Mouse (Mus musculus) hindbrain, embryonic 14.5 days (tissue): ENCODE measurements around the gene Atp10a. TPM values are rescaled to one million over a fixed set of nuclear protein-coding genes. Genes with fewer than 3 reads are reported as not detected.
A peak's percentile ranks its signal among the peaks of the same experiment; 100 is the strongest.
"Not testable (repeated sequence)": the region's sequence is repeated elsewhere in the genome, so short reads cannot be mapped to it uniquely, and the experiment has no call there.

Experiments
- ATAC-seq: fragments of 200-750 bp; cut with Nextera tagmentation; 2 replicates; pipeline ENCODE4 v1.8.0; 2017; ENCODE audit warnings: moderate number of reproducible peaks, mild to moderate bottlenecking, moderate TSS enrichment, moderate library complexity; ENCODE audit not compliant: low FRiP score
- DNase-seq: peaks from one replicate; pipeline ENCODE4 v3.0.0-alpha.2; 2015; ENCODE audit warnings: low spot score
- H3K27ac ChIP-seq: fragments of 300-500 bp; sonication (generic); 2 replicates; pipeline ENCODE4 v1.5.1; 2014; ENCODE audit warnings: mild to moderate bottlenecking, moderate library complexity
- H3K27me3 ChIP-seq: fragments of 300-500 bp; sonication (generic); 2 replicates; pipeline ENCODE4 v1.6.1; 2014; ENCODE audit warnings: mild to moderate bottlenecking, low read length, mixed read lengths; ENCODE audit not compliant: control insufficient read depth, insufficient read depth
- H3K36me3 ChIP-seq: fragments of 300-500 bp; sonication (generic); replicated peaks from 2 replicates; pipeline ENCODE4 v1.6.1; 2014; ENCODE audit not compliant: control insufficient read depth, insufficient read depth
- H3K4me1 ChIP-seq: fragments of 300-500 bp; sonication (generic); replicated peaks from 2 replicates; pipeline ENCODE4 v1.6.1; 2014; ENCODE audit warnings: antibody characterized with exemption, low read length, mixed read lengths; ENCODE audit not compliant: control insufficient read depth, insufficient read depth
- H3K4me2 ChIP-seq: fragments of 300-500 bp; sonication (generic); replicated peaks from 2 replicates; pipeline ENCODE4 v1.6.1; 2014; ENCODE audit warnings: mild to moderate bottlenecking, moderate library complexity
- H3K4me3 ChIP-seq: fragments of 300-500 bp; sonication (generic); replicated peaks from 2 replicates; pipeline ENCODE4 v1.5.1; 2014; ENCODE audit warnings: mild to moderate bottlenecking, low read length
- H3K9ac ChIP-seq: fragments of 300-500 bp; sonication (generic); 2 replicates; pipeline ENCODE4 v1.6.1; 2014
- H3K9me3 ChIP-seq: fragments of 300-500 bp; sonication (generic); 2 replicates; pipeline ENCODE4 v1.6.1; 2016; ENCODE audit warnings: low read length; ENCODE audit not compliant: control insufficient read depth
- WGBS: fragments of 180-500 bp; shearing (Covaris S2); extraction: QIAGEN DNeasy Blood & Tissue Kit; methylation state at CpG from one replicate; pipeline ENCODE4 v1.1.7; 2014; 5-methylcytosine and 5-hydroxymethylcytosine counted together
- polyA plus RNA-seq: library from polyadenylated mRNA; unstranded; fragments of >200 nt; fragmentation: Nextera tagmentation; extraction: Ambion mirVana; gene quantifications from 2 replicates; pipeline ENCODE4 v1.2.1, GENCODE M21; 2014

Atp10a gene
- polyA plus RNA-seq, 1 experiment from 2014 or later, result 1.6 TPM

DNA sequence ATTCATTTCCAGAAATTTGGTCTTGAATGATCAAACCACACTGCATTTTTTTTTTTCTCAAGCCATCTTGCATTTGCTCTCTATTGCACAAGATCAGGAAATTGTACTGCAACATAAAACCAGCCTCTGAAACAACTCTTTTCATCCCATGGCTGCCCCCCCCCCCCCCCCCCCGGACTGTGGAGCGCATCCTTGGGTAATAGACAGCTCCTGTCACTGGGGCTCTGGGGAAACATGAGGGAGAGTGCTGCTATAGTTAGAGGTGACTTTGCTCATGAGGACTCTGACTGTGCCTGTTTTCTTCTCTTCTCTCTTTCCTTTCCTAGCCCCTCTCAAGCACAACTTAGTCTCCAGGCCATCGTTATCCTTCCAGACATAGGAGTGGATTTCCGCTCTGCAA lies 131.6 kb downstream of the Atp10a start:
- WGBS, result 47% methylated on average over 4 of the region's 4 CpGs
- ATAC-seq, result no peak
- H3K36me3 ChIP-seq, result no peaks in the 10 kb centered on the region
- H3K9me3 ChIP-seq, result no peaks in the 10 kb centered on the region
- no peak overlapping the region for H3K9ac ChIP-seq
- no peak for DNase-seq
- peaks cover 28% of the 10 kb centered on the region for H3K4me1 ChIP-seq
- no peak overlapping the region for H3K4me2 ChIP-seq
- no peak overlapping the region for H3K4me3 ChIP-seq
- H3K27me3 ChIP-seq, result no peaks in the 10 kb centered on the region
- H3K27ac ChIP-seq, result peak overlapping the region; percentile 66

GRCm38 (mm10) chr7:58788424-58789261 lies 132.7 kb downstream of the Atp10a start:
- Histone ChIP-seq H3K4me3 (no peak overlapping the region), H3K27me3 (no peaks in the 10 kb centered on the region), H3K9me3 (no peaks in the 10 kb centered on the region), H3K27ac (peak overlapping the region; percentile 66), H3K9ac (no peak overlapping the region), H3K4me1 (peaks cover 28% of the 10 kb centered on the region), H3K4me2 (no peak overlapping the region), H3K36me3 (no peaks in the 10 kb centered on the region)
- WGBS, result 37% methylated on average over 7 of the region's 7 CpGs
- peak; percentile 65 for ATAC-seq
- peak; percentile 30 for DNase-seq

DNA sequence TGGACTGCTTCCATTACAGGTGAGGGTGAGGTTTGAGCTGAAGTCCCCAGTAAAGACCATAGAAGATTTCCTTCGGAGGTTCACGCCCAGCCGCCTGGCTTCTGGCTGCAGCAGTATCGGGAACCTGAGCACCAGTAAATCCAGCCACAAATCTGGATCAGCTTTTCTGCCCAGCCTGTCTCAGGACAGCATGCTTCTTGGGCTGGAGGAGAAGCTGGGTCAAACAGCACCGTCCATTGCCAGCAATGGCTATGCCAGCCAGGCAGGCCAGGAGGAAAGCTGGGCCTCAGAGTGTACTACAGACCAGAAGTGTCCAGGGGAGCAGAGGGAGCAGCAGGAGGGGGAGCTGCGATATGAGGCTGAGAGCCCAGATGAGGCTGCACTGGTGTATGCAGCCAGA lies 141.3 kb downstream of the Atp10a start:
- Histone ChIP-seq H3K27ac (no peak overlapping the region), H3K9ac (no peak overlapping the region), H3K36me3 (no peaks in the 10 kb centered on the region), H3K4me3 (no peak overlapping the region), H3K4me1 (no peaks in the 10 kb centered on the region), H3K4me2 (no peak overlapping the region), H3K9me3 (no peaks in the 10 kb centered on the region), H3K27me3 (no peaks in the 10 kb centered on the region)
- WGBS, result 97% methylated on average over 6 of the region's 6 CpGs
- ATAC-seq (no peak), DNase-seq (no peak)

DNA sequence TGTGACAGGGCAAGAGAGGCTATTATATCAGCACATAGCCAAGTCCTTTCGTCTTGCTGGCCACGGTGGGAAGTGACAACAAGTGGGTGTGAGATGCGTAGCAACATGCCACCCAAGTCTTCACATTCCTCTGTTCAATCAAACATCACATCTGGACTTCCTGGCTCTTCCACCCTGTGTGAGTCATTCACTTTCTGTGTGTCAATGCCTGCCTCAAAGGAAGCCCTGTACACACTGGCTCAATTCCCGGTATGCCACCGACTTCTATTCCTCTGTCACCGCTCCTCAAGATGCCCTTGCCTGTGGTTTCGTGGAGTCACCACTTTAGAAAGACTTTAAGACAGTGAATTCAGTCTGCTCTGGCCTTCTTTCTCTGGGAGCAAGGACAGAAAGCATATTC lies 144.9 kb downstream of the Atp10a start:
- no peaks in the 10 kb centered on the region for H3K27me3 ChIP-seq
- no peaks in the 10 kb centered on the region for H3K4me1 ChIP-seq
- ATAC-seq (no peak), DNase-seq (no peak)
- no peaks in the 10 kb centered on the region for H3K9me3 ChIP-seq
- WGBS, result 91% methylated on average over 7 of the region's 7 CpGs
- no peak overlapping the region for H3K27ac ChIP-seq
- no peak overlapping the region for H3K4me3 ChIP-seq
- no peak overlapping the region for H3K9ac ChIP-seq
- H3K36me3 ChIP-seq, result no peaks in the 10 kb centered on the region
- H3K4me2 ChIP-seq, result no peak overlapping the region

GRCm38 (mm10) chr7:58801791-58802190 lies 145.8 kb downstream of the Atp10a start:
- DNase-seq, result no peak
- no peak overlapping the region for H3K4me3 ChIP-seq
- no peak overlapping the region for H3K9ac ChIP-seq
- H3K4me2 ChIP-seq, result no peak overlapping the region
- no peaks in the 10 kb centered on the region for H3K9me3 ChIP-seq
- no peak overlapping the region for H3K27ac ChIP-seq
- H3K27me3 ChIP-seq, result no peaks in the 10 kb centered on the region
- no peaks in the 10 kb centered on the region for H3K4me1 ChIP-seq
- 94% methylated on average over 2 of the region's 2 CpGs for WGBS
- no peak for ATAC-seq
- H3K36me3 ChIP-seq, result no peaks in the 10 kb centered on the region

GRCm38 (mm10) chr7:58822147-58822681 lies 166.2 kb downstream of the Atp10a start:
- no peak overlapping the region for H3K9ac ChIP-seq
- H3K4me1 ChIP-seq, result no peaks in the 10 kb centered on the region
- H3K9me3 ChIP-seq, result no peaks in the 10 kb centered on the region
- H3K4me3 ChIP-seq, result no peak overlapping the region
- ATAC-seq, result peak; percentile 72
- DNase-seq, result peak; percentile 42
- H3K4me2 ChIP-seq, result no peak overlapping the region
- H3K27me3 ChIP-seq, result no peaks in the 10 kb centered on the region
- H3K27ac ChIP-seq, result peak overlapping the region; percentile 61
- WGBS, result 34% methylated on average over 6 of the region's 6 CpGs
- H3K36me3 ChIP-seq, result no peaks in the 10 kb centered on the region

DNA sequence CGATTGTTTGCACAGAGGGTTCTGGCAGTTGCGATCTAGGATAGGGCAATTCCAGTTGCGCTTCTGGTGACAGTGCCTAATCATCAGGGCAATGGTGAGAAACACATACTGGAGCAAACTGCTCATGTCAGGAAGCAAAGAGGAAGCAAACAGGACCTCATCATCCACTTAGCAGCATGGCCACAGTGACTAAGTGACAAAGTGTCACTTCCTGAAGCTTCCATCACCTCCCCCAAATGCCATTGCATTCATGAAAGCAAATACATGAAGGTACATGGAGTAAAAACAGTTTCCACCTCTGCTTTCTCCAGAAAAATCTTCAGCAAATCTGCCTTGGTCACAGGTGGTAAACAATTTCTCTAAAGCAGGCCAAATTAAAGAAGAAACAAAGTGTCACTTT lies 168.7 kb downstream of the Atp10a start:
- Histone ChIP-seq H3K27me3 (no peaks in the 10 kb centered on the region), H3K9ac (no peak overlapping the region), H3K9me3 (no peaks in the 10 kb centered on the region), H3K4me1 (no peaks in the 10 kb centered on the region), H3K36me3 (no peaks in the 10 kb centered on the region), H3K4me2 (no peak overlapping the region), H3K4me3 (no peak overlapping the region), H3K27ac (no peak overlapping the region)
- ATAC-seq (no peak), DNase-seq (no peak)
- 93% methylated on average over 3 of the region's 3 CpGs for whole genome bisulfite sequencing

- Histone ChIP-seq H3K27ac (no peak overlapping the region), H3K4me2 (no peak overlapping the region), H3K9ac (no peak overlapping the region), H3K36me3 (no peaks in the 10 kb centered on the region), H3K4me1 (no peaks in the 10 kb centered on the region), H3K4me3 (no peak overlapping the region), H3K9me3 (no peaks in the 10 kb centered on the region), H3K27me3 (no peaks in the 10 kb centered on the region)
- 81% methylated on average over 5 of the region's 5 CpGs for WGBS
- no peak for DNase-seq
- no peak for ATAC-seq
These were observed 173.1 kb downstream of the Atp10a start for GRCm38 (mm10) chr7:58829111-58829510.

DNA sequence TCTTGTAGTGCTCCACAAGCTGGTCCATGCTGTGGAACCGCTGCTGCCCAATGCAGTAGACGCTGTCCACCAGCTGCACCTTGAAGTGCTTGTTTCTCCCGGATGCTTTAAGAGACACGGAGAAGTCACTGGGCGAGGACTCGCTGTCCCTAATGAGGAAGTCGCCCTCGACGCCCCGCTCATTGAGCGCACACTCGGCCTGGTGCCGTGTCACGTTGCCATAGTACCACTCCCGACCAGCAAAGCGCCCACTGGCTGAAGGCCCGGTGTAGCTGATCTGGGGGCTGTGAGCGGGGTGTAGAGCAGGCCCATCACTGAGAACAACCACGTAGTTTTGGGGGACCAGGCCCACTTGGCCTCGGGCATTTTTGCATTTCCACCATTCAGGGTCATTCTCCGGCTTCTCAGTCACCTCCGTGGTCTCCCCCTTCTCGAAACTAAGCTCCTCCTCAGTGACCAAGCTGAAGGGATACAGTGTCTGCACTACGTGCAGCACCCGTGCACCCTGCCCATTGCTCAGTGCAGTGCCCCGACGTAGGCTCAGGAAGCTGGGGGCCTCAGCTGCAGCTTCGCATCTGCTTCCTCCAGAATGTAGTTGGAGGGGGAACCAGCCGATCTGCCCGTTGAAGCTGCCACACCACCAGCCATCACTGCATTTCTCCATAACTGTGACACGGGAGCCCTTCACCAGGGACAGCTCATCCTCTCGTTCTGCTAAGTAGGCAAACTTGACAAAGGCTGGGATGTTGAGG lies 181.1 kb downstream of the Atp10a start:
- H3K9me3 ChIP-seq, H3K27ac ChIP-seq, H3K9ac ChIP-seq, ATAC-seq, H3K27me3 ChIP-seq, H3K36me3 ChIP-seq, H3K4me3 ChIP-seq, DNase-seq, H3K4me1 ChIP-seq, H3K4me2 ChIP-seq: not testable (repeated sequence)
- 95% methylated on average over 31 of the region's 32 CpGs for WGBS
